Mouse (Mus musculus) retina, postnatal 7 days (tissue): ENCODE data around the gene Dlgap5.

Source experiments
- DNase-seq: peaks from one replicate; pipeline ENCODE4 v3.0.0-alpha.2; 2012; ENCODE audit warnings: low read depth, low spot score

The Dlgap5 gene

DNA sequence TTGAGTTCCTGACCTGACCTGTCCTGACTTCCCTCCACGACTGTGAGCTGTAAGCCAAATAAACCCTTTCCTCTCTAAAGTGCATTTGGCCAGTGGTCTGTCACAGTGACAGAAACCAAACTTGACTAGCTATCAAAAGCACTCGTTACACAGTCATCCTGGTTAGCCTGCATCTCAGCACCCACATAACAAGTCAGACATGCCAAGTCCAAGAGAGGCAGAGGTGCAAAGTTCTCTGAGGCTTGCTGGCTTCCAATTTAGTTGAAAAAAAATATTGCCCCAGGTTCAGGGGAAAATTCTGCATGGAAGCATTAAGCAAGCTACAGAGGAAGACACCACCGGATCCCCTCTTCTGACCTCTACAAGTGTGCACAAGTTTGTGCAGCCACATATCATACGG, 65.0 kb downstream of the Dlgap5 start:
- DNase-seq, result no peak

DNA sequence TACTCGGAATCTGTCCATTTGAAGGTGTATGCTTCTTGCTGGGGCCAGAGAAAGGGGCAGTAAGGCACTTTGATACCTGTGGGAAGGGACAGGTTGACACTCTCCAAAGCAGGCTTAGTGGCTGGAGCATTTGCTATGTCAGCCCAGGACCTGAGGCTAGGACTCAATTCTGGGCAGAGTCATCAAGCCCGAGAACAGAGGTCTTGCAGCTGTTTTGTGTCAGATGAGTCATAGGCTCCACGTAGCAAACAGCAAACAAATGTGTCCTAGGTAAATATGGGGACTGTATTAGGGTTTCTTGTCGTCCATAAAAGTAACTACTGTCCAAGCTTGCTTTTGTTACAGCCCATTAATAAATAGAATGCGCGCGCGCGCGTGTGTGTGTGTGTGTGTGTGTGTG, 65.9 kb downstream of the Dlgap5 start:
- DNase-seq, result no peak

DNA sequence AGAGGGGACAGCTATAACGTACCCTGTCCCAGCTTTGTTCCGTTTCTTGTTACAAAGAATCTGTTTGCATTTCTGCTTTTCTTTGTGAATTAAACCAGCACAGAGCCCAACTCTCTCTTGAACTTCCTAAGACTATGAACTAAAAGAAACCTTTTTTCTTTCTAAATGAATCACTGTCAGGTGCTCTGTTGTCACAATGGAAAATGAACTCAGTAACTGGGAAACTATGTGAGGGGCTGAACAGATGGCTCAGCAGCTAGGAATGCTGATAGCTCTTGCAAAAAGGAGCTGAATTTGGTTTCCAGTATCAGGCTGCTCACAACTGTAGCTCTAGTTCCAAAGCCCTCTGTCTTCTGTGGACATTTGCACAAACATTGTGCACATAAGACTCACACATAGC, 67.2 kb downstream of the Dlgap5 start:
- DNase-seq, result no peak

DNA sequence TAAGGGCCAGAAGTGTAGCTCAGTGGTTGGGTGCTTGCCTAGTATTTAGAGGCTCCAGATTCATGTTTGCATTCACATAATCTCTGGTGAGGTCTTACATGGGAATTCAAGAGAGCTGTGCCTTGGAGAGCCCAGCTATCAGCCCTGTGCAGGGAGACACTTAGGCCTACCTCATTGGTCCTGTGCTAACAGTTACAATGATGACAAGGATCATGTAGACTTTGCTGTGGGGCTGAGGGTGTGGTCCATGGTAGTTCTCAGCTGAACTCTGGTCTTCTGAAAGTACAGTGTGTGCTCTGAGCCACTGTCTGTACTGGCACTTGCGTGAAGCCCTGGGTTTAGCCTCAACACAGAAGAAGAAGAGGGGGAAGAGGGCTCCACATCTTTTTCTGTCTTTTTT, 71.5 kb downstream of the Dlgap5 start:
- no peak for DNase-seq

DNA sequence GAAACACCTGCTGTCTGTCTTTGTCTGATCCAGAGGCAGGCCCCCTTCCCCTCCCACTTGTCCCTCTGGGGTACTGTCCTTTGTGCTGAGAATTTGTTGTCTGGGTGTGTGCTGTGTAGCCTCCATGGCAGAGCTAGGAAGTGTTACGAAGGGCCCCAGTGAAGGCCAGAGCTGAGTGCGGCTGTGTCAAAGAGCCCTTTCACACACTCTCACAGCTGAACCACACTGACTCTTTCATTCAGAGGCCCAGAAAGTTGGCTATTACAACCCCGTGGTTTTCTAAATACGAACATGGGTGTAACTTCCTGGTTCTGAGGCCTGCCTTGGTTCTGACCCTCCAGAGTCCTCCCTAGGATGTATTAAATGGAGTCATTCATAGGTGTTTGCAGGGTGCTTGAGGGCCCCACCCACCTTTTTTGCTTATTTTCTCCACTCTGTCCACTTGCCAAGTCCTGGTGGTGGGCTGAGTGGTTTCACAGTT, 76.4 kb downstream of the Dlgap5 start:
- no peak for DNase-seq

DNA sequence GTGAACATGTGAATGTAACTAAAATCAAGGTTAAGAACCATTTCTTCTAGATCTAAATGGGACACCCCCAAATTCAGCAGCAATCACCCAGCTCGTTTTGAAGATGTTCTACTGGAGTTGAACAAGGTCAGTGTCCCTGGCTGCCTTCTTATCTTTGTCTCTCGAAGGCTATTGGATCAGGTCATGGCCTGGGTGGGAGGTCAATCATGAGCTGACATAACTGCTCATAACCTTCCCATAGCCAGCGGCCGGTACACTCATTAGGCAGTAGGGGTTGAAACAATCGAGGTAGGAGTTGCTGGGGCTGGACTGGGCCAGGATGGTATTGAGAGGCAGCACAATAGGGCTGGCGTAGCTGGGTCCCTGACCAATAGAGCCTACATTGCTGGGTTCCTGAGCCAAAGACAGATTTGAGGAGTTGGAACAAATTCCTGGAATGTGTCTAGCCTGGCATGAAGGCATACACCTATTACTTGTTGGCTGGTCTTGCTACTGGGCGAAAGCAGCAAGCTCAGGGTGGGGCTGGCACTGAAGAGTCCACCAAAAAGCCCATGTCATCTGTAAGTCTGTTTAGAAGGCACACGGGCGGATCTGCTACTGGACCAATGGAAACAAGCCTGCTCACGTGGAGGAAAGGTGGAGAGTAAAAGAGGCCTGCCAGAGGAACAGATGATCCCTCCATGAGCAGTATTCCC, 77.8 kb downstream of the Dlgap5 start:
- no peak for DNase-seq
